Mouse (Mus musculus) ovary, postnatal 36 days (tissue): ENCODE results near the gene Dact1.
A peak's percentile ranks its signal among the peaks of the same experiment; 100 is the strongest.

Source experiments
- DNase-seq: peaks from one replicate; pipeline ENCODE4 v3.0.0; 2022; ENCODE audit warnings: low spot score, mixed read lengths

Gene Dact1

GRCm38 (mm10) chr12:71337896-71338463 is 28.3 kb downstream of the Dact1 start:
- no peak for DNase-seq

DNA sequence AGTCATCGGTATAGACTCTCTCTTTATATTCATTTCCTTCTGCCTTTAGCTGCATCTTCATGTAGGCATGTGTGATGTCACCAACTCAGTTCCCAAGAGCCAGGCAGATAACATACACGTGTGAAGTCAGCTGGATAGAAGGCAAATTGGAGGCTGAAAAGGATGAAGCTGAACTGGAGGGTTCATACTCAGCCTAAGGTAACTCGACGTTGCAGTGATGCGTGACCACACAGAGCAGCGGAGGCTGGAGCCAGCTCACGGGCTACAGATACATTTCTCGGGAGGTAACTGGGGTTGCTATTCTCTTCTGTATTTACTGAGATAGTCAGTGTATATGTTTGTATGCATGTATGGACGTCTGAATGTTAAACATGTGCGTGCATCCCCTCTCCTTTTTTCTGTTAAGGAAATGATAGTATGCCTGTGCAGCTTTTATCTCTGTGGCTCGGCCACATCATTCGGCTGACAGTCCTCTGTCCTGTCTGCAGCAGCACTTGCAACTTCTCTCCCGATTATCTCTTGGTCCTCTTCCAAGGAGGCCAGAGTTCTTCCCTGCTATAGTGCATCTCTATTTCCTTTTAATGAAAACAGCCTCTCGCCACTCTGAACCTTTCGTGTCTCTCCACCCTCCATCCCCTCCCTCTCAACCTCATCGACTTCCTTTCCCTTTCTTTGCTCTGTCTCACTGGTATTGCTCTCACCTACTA is 29.6 kb downstream of the Dact1 start:
- DNase-seq = no peak

- DNase-seq = peak; percentile 26
These were observed 32.7 kb downstream of the Dact1 start for GRCm38 (mm10) chr12:71342397-71342796.

GRCm38 (mm10) chr12:71345471-71345870 is 35.8 kb downstream of the Dact1 start:
- DNase-seq = no peak

- no peak for DNase-seq
These were observed 36.4 kb downstream of the Dact1 start for GRCm38 (mm10) chr12:71346071-71346470.

DNA sequence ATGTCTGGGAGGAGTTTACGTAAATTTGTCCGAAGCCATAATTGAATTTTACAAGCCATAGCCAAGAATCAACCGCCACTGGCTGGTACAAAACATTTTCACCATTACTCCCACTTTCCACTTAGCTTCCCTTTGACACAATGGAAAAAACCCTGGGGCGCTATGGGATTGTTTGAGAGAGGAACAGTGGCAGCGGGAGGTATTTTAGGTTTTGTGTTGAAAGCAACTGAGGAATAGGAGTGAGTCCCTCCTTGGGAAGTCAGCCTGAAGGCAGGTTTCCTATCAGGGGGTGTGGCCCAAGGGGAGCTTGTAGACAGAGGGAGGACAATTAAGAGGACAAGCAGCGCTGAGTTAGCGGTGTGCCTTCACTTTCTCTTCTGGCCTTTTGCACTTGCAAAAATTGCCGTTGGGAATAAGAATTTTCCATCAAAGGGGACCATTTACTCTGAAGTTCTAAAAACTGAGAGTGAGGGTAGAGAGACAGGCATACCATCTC is 38.8 kb downstream of the Dact1 start:
- DNase-seq = no peak

GRCm38 (mm10) chr12:71350077-71350476 is 40.4 kb downstream of the Dact1 start:
- DNase-seq = no peak

- DNase-seq = no peak
These were observed 45.0 kb downstream of the Dact1 start for GRCm38 (mm10) chr12:71354656-71355055.

GRCm38 (mm10) chr12:71355092-71355491 is 45.4 kb downstream of the Dact1 start:
- no peak for DNase-seq

DNA sequence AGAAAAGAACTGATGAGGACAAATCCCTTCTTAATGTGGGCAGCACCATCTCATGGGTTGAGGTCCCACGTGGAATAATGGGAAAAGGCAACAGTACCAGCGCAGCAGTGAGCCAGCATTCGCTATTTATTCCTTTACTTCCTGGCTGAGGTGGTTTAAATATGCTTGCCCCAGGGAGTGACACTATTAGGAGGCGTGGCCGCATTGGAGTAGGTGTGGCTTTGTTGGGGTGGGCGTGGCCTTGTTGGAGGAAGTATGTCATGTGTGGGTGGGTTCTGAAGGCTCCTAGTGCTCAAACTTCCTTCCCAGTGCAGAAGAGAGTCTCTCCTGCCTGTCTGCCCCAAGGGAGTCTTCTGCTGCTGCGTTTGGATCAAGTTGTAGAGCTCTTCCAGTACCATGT is 51.9 kb downstream of the Dact1 start:
- no peak for DNase-seq

DNA sequence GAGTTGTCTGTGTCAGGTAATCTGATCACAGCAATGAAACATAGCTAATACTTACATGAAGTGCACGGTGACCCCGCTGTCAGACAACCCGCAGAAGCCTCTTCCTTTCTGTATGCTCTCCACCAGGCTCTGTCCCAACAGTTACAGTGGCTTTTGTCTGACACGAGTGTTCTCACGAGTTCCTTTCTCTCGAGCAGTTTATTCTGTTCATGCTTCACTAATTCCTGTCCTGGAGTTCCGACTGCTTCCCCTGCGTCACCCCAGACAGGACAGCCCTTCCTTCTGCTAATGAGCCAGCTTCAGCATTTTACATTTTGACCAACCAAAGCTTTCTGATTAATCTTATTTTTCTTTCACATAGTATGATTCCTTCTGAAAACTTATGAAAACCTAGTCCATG is 52.7 kb downstream of the Dact1 start:
- DNase-seq = no peak

- no peak for DNase-seq
These were observed 54.4 kb downstream of the Dact1 start for GRCm38 (mm10) chr12:71364106-71364505.

DNA sequence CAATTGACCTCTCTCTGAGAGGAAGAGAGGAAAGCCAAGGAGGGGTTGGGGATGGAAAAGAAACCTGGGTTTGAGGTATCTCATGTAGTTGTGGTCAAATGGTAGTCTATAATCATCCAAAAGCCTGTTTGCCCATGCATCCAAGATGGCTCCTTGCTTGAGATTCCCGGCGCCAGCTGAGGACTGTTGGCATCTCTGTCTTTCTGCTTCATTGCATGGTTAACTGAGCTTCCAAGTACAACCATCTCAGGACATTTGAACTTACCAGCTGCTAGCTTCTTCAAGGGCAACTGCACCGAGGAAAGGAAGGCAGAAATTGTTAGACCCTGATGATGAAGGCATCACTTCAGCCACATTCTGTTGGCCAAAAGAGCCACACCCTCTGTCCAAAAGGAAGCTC is 54.8 kb downstream of the Dact1 start:
- DNase-seq = no peak

DNA sequence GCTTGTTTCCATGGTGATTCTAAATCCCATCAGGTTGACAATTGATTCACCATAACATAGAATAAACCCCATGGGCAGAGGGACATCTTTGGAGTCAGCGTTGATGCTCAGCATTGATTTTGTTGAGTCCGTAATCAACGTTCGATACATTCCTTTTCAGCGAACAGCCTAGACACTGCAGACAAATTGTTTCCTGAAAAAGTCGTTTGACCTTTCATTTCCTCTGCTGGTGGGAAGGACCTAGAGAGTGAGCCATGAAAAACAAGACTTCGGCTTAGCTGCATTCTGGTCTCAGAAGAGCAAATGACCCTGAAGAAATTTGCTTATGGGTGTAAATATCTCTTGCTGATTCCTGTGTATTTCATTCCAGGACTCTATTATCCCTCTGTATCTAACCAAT is 55.5 kb downstream of the Dact1 start:
- no peak for DNase-seq

DNA sequence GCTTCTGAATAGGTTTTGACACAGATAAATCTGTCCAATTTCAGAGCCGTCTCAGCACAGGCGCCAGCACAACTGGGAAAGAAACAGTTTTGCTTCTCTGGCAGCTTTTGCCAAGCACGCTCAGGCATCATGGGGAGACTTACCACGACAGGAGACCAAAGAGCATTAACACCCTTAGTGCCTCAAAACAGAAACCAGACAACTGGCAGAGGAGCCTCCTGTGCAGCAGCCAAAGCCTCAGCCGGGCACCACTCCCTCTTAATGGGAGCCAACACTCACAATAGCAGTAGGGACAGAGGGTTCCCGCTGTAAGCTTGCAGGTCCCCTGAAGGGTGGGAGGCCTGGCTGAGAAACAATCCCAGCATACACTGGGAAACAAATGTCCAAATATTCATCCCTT is 56.5 kb downstream of the Dact1 start:
- DNase-seq = peak; percentile 7

GRCm38 (mm10) chr12:71368631-71369030 is 58.9 kb downstream of the Dact1 start:
- no peak for DNase-seq
